Comparison of ENCODE assay signal across 14 mouse cellular contexts in the genomic region with DNA sequence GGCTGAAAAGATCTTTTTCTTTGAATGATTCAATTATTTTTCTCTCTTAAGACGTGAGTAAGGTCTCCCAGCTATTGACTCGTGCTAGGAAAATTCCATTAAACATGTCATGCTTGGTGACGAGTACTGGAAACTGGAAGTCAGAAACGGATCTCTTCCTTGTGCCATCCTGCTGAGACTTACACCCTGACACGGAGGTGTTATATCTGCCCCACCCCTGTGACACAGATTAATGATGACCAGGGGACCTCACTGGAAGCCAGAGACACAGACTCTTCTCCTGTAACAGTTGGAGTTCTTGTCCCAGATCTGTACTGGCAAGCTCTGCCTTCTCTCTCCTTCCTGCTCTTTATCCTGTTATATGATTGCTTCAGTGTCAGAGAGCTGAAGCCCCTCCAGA.
DNase-seq lines count a peak whose midpoint lies in the region; ATAC-seq and TF ChIP-seq lines count a peak whose summit lies in the region.
"Had no signal": no experiment of that assay in that cellular context is flagged by ENCODE, and none has a peak within 500 bp of the region (broad histone marks: within the 10 kb centered on the region; RNA-seq: fewer than 3 reads in every experiment).

No protein-coding gene starts in this region.

- no peak for TF ChIP-seq CTCF in liver, adult 2 months (IDR thresholded peaks at IDR 0.05; ENCODE audit: low read depth, low read length)

- H3K79me2 ChIP-seq in liver, adult 2 months (ENCODE audit: control insufficient read depth, insufficient read depth, low read length), result peaks cover 7% of the 10 kb centered on the region
- H3K79me2 ChIP-seq in myocyte (ENCODE audit: control insufficient read depth, insufficient read depth), result no peaks in the 10 kb centered on the region

- H3K27me3 ChIP-seq in heart, embryonic 15.5 days, result no peaks in the 10 kb centered on the region
- no peaks in the 10 kb centered on the region for H3K27me3 ChIP-seq in heart, embryonic 11.5 days (ENCODE audit: control insufficient read depth, insufficient read depth, low read length)
- no peaks in the 10 kb centered on the region for H3K27me3 ChIP-seq in liver, adult 2 months (ENCODE audit: control insufficient read depth, insufficient read depth, low read length)
- H3K27me3 ChIP-seq in limb, embryonic 10.5 days (ENCODE audit: low read depth, poor library complexity, severe bottlenecking), result no peaks in the 10 kb centered on the region
- H3K27me3 ChIP-seq in myocyte (ENCODE audit: control insufficient read depth, insufficient read depth, insufficient read length), result peaks cover 6% of the 10 kb centered on the region
- H3K27me3 ChIP-seq: CH12.LX; embryonic facial prominence, embryonic 15.5 days; forebrain, embryonic 15.5 days had no signal

- peaks cover 28% of the 10 kb centered on the region for H3K4me1 ChIP-seq in heart, embryonic 15.5 days (replicated peaks)
- peaks cover 25% of the 10 kb centered on the region for H3K4me1 ChIP-seq in heart, embryonic 11.5 days (ENCODE audit: control insufficient read depth, insufficient read depth, low read length)
- H3K4me1 ChIP-seq in liver, adult 2 months (ENCODE audit: control insufficient read depth, insufficient read depth, low read length), result peaks cover 43% of the 10 kb centered on the region
- H3K4me1 ChIP-seq in limb, embryonic 10.5 days, result peaks cover 10% of the 10 kb centered on the region

- no peak for TF ChIP-seq POLR2A in liver, adult 2 months (IDR thresholded peaks at IDR 0.05; ENCODE audit: extremely low read depth, insufficient read depth, low read length)
- no peak for TF ChIP-seq POLR2A in myocyte (IDR thresholded peaks at IDR 0.05; ENCODE audit: insufficient read length, low read depth)

- DNase-seq in liver, adult 2 months (ENCODE audit: extremely low read depth, low read depth, low spot score), result peak; percentile 45
- no peak for DNase-seq in liver
- no peak for DNase-seq in limb, embryonic 10.5 days (ENCODE audit: low spot score)
- DNase-seq in ovary, postnatal 10 days (ENCODE audit: low spot score), result no peak
- DNase-seq: lung, adult 2 months; spleen, adult 18-20 months; thymus, postnatal 4 days had no signal

- WGBS in heart, embryonic 15.5 days, result 30% methylated on average over 5 of the region's 5 CpGs
- WGBS in heart, embryonic 11.5 days (ENCODE audit: insufficient replicate concordance), result 16% methylated on average over 5 of the region's 5 CpGs
- WGBS in liver, adult 2 months, result 16% methylated on average over 5 of the region's 5 CpGs
- 24% methylated on average over 5 of the region's 5 CpGs for WGBS in limb, embryonic 10.5 days

- H3K9me3 ChIP-seq in heart, embryonic 15.5 days (replicated peaks), result no peaks in the 10 kb centered on the region
- no peaks in the 10 kb centered on the region for H3K9me3 ChIP-seq in heart, embryonic 11.5 days (replicated peaks; ENCODE audit: control insufficient read depth, low read length)
- no peaks in the 10 kb centered on the region for H3K9me3 ChIP-seq in limb, embryonic 10.5 days (replicated peaks)
- H3K9me3 ChIP-seq: embryonic facial prominence, embryonic 15.5 days; forebrain, embryonic 15.5 days had no signal

- no peak overlapping the region for H3ac ChIP-seq in myocyte (ENCODE audit: control insufficient read depth, insufficient read length)

- H3K36me3 ChIP-seq in heart, embryonic 15.5 days, result no peaks in the 10 kb centered on the region
- no peaks in the 10 kb centered on the region for H3K36me3 ChIP-seq in heart, embryonic 11.5 days (ENCODE audit: control insufficient read depth, insufficient read depth, low read length)
- peaks cover 4% of the 10 kb centered on the region for H3K36me3 ChIP-seq in liver, adult 2 months (ENCODE audit: control insufficient read depth, insufficient read depth, low read length)
- H3K36me3 ChIP-seq in limb, embryonic 10.5 days, result no peaks in the 10 kb centered on the region
- H3K36me3 ChIP-seq in myocyte (ENCODE audit: control insufficient read depth, insufficient read depth), result no peaks in the 10 kb centered on the region
- H3K36me3 ChIP-seq: embryonic facial prominence, embryonic 15.5 days; forebrain, embryonic 15.5 days had no signal

- H3K27ac ChIP-seq in heart, embryonic 15.5 days, result peak overlapping the region; percentile 59; the same call in 1 of the 2 replicates
- H3K27ac ChIP-seq in heart, embryonic 11.5 days (ENCODE audit: low read depth, low read length), result no peak overlapping the region; the same call in 1 of the 2 replicates
- peak overlapping the region; percentile 96 for H3K27ac ChIP-seq in liver, adult 2 months (replicated peaks; ENCODE audit: insufficient read depth, low read depth, low read length)
- peak overlapping the region; percentile 36; the same call in 1 of the 2 replicates for H3K27ac ChIP-seq in limb, embryonic 10.5 days
- H3K27ac ChIP-seq: embryonic facial prominence, embryonic 15.5 days; forebrain, embryonic 15.5 days; hindbrain, embryonic 14.5 days had no signal

- ATAC-seq in heart, embryonic 15.5 days (replicated peaks; ENCODE audit: insufficient number of reproducible peaks, insufficient read depth, low FRiP score, low read depth), result no peak
- no peak for ATAC-seq in heart, embryonic 11.5 days (replicated peaks; ENCODE audit: insufficient number of reproducible peaks, low FRiP score, low TSS enrichment)
- ATAC-seq: forebrain, embryonic 15.5 days had no signal

- no peak overlapping the region for H3K4me2 ChIP-seq in heart, embryonic 15.5 days
- no peak overlapping the region for H3K4me2 ChIP-seq in heart, embryonic 11.5 days
- H3K4me2 ChIP-seq in myocyte (ENCODE audit: low read depth), result peak overlapping the region; percentile 5
- H3K4me2 ChIP-seq: embryonic facial prominence, embryonic 15.5 days; forebrain, embryonic 15.5 days; hindbrain, embryonic 14.5 days had no signal

- H3K4me3 ChIP-seq in heart, embryonic 15.5 days, result no peak overlapping the region
- H3K4me3 ChIP-seq in heart, embryonic 11.5 days (ENCODE audit: low read depth, low read length), result no peak overlapping the region
- no peak overlapping the region for H3K4me3 ChIP-seq in liver, adult 2 months (ENCODE audit: insufficient read depth, low read depth, low read length)
- H3K4me3 ChIP-seq in limb, embryonic 10.5 days, result no peak overlapping the region
- no peak overlapping the region for H3K4me3 ChIP-seq in myocyte
- H3K4me3 ChIP-seq: embryonic facial prominence, embryonic 15.5 days; forebrain, embryonic 15.5 days had no signal

- no peak overlapping the region for H3K9ac ChIP-seq in heart, embryonic 15.5 days
- no peak overlapping the region for H3K9ac ChIP-seq in heart, embryonic 11.5 days (ENCODE audit: low read depth, low read length)
- H3K9ac ChIP-seq in liver, adult 2 months (ENCODE audit: low read depth, low read length), result peak overlapping the region; percentile 63
- H3K9ac ChIP-seq: embryonic facial prominence, embryonic 15.5 days; forebrain, embryonic 15.5 days; hindbrain, embryonic 14.5 days had no signal

TF ChIP-seq in myocyte, 11 proteins besides CTCF, POLR2A, EP300 and RAD21:
- TF ChIP-seq SRF (IDR thresholded peaks at IDR 0.05; ENCODE audit: control insufficient read depth, insufficient read length, low read depth), result no peak
- no peak for TF ChIP-seq USF1 (IDR thresholded peaks at IDR 0.05; ENCODE audit: low read depth)
- TF ChIP-seq MYOD1 (IDR thresholded peaks at IDR 0.05; ENCODE audit: control insufficient read depth in 1 of 3, insufficient read length in 2 of 3, low read depth in 2 of 3), result no peak
- no peak for TF ChIP-seq CEBPB (IDR thresholded peaks at IDR 0.05; ENCODE audit: insufficient read depth, poor library complexity, severe bottlenecking)
